Mouse (Mus musculus): ENCODE measurements at regions not wholly inside any gene's neighbourhood (a gene's known extent, or its start where the extent isn't known, plus 50 kb on each side); places are given as distances from the start of the nearest gene placed in this dataset.

- no peaks in the 10 kb centered on the region for H3K36me3 ChIP-seq (ENCODE audit: control insufficient read depth, insufficient read depth)
- TF ChIP-seq CEBPB (IDR thresholded peaks at IDR 0.05; ENCODE audit: insufficient read depth, poor library complexity, severe bottlenecking) = no peak
- no peak for TF ChIP-seq POLR2A (IDR thresholded peaks at IDR 0.05; ENCODE audit: insufficient read length, low read depth)
- no peak for TF ChIP-seq USF1 (IDR thresholded peaks at IDR 0.05; ENCODE audit: low read depth)
- TF ChIP-seq MYOD1 (IDR thresholded peaks at IDR 0.05; ENCODE audit: control insufficient read depth in 1 of 3, insufficient read length in 2 of 3, low read depth in 2 of 3) = peak in 1 of 3 experiments; percentile 25
- H3K79me2 ChIP-seq (ENCODE audit: control insufficient read depth, insufficient read depth) = no peaks in the 10 kb centered on the region
- H3K27me3 ChIP-seq (ENCODE audit: control insufficient read depth, insufficient read depth, insufficient read length) = no peaks in the 10 kb centered on the region
- H3K4me2 ChIP-seq (ENCODE audit: low read depth) = no peak overlapping the region
- H3ac ChIP-seq (ENCODE audit: control insufficient read depth, insufficient read length) = no peak overlapping the region
- H3K4me3 ChIP-seq = no peak overlapping the region
Measured at GRCm38 (mm10) chr12:39797843-39798242, 240.0 kb downstream of the Arl4a start.

DNA sequence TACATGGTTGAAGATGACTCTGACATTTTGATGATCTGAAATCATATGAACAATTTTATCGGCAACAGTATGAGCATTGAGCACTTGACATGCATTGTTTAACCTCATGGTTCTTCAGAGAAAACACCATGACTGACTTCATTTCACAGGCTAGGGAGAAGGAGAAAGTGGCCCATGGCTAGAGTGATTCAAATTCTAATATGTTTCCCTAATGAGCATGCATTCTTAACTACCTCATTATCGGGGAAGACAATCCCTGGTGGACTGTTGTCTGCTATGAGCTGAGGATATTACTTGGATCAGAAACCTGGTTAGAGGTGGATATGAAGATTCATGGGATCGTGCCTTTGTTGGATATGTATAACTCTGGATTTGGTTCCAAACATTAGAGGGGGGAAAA, 240.9 kb downstream of the Arl4a start:
- TF ChIP-seq MAX (IDR thresholded peaks at IDR 0.05; ENCODE audit: low read depth) (no peak), REST (IDR thresholded peaks at IDR 0.05; ENCODE audit: insufficient read depth, insufficient read length) (no peak), MYOD1 (IDR thresholded peaks at IDR 0.05; ENCODE audit: control insufficient read depth in 1 of 3, insufficient read length in 2 of 3, low read depth in 2 of 3) (no peak)
- no peak overlapping the region for H3K4me2 ChIP-seq (ENCODE audit: low read depth)
- no peaks in the 10 kb centered on the region for H3K27me3 ChIP-seq (ENCODE audit: control insufficient read depth, insufficient read depth, insufficient read length)
- H3K79me2 ChIP-seq (ENCODE audit: control insufficient read depth, insufficient read depth) = no peaks in the 10 kb centered on the region
- no peak overlapping the region for H3K4me3 ChIP-seq
- H3ac ChIP-seq (ENCODE audit: control insufficient read depth, insufficient read length) = no peak overlapping the region
- H3K36me3 ChIP-seq (ENCODE audit: control insufficient read depth, insufficient read depth) = no peaks in the 10 kb centered on the region

DNA sequence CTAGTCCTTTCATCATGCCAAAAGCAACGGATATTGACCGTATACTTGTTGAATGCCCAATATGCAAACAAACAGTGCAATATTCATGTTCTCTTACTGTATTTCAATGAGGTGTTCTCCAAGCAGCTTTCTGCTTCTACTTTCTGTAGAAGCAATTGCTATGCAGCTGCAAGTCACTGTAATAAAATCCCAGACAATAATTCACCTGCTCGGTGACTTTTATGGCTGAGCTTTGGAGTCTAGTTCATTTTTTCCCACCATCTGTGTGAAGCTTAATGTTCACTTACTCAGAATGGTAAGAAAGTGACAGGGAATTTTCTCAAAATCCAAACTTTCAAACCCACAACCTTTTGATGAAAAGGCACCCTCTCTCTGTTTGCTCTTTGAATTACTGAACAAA, 252.8 kb downstream of the Arl4a start:
- Histone ChIP-seq H3K4me3 (no peak overlapping the region), H3K79me2 (ENCODE audit: control insufficient read depth, insufficient read depth) (no peaks in the 10 kb centered on the region), H3K4me2 (ENCODE audit: low read depth) (no peak overlapping the region), H3K27me3 (ENCODE audit: control insufficient read depth, insufficient read depth, insufficient read length) (no peaks in the 10 kb centered on the region), H3ac (ENCODE audit: control insufficient read depth, insufficient read length) (no peak overlapping the region), H3K36me3 (ENCODE audit: control insufficient read depth, insufficient read depth) (no peaks in the 10 kb centered on the region)
- TF ChIP-seq MYOD1 (IDR thresholded peaks at IDR 0.05; ENCODE audit: control insufficient read depth in 1 of 3, insufficient read length in 2 of 3, low read depth in 2 of 3) (no peak), SRF (IDR thresholded peaks at IDR 0.05; ENCODE audit: control insufficient read depth, insufficient read length, low read depth) (no peak), MYOG (IDR thresholded peaks at IDR 0.05; ENCODE audit: control insufficient read depth in 1 of 3, insufficient read depth in 1 of 3, insufficient read length in 2 of 3, low read depth in 2 of 3) (no peak), USF1 (IDR thresholded peaks at IDR 0.05; ENCODE audit: low read depth) (no peak), POLR2AphosphoS2 (IDR thresholded peaks at IDR 0.05; ENCODE audit: insufficient read length, low read depth) (no peak), CEBPB (IDR thresholded peaks at IDR 0.05; ENCODE audit: insufficient read depth, poor library complexity, severe bottlenecking) (no peak), MAX (IDR thresholded peaks at IDR 0.05; ENCODE audit: low read depth) (no peak), REST (IDR thresholded peaks at IDR 0.05; ENCODE audit: insufficient read depth, insufficient read length) (no peak), TCF3 (IDR thresholded peaks at IDR 0.05; ENCODE audit: insufficient read length, low read depth) (no peak), TCF12 (IDR thresholded peaks at IDR 0.05; ENCODE audit: insufficient read depth, poor library complexity, severe bottlenecking) (no peak), E2F4 (IDR thresholded peaks at IDR 0.05; ENCODE audit: insufficient read depth) (no peak), POLR2A (IDR thresholded peaks at IDR 0.05; ENCODE audit: insufficient read length, low read depth) (no peak)

GRCm38 (mm10) chr12:39784532-39784931, 253.3 kb downstream of the Arl4a start:
- no peak overlapping the region for H3K4me3 ChIP-seq
- no peak overlapping the region for H3ac ChIP-seq (ENCODE audit: control insufficient read depth, insufficient read length)
- H3K27me3 ChIP-seq (ENCODE audit: control insufficient read depth, insufficient read depth, insufficient read length) = no peaks in the 10 kb centered on the region
- H3K4me2 ChIP-seq (ENCODE audit: low read depth) = no peak overlapping the region
- TF ChIP-seq MYOG (IDR thresholded peaks at IDR 0.05; ENCODE audit: control insufficient read depth in 1 of 3, insufficient read depth in 1 of 3, insufficient read length in 2 of 3, low read depth in 2 of 3) (no peak), REST (IDR thresholded peaks at IDR 0.05; ENCODE audit: insufficient read depth, insufficient read length) (no peak)
- no peaks in the 10 kb centered on the region for H3K79me2 ChIP-seq (ENCODE audit: control insufficient read depth, insufficient read depth)
- H3K36me3 ChIP-seq (ENCODE audit: control insufficient read depth, insufficient read depth) = no peaks in the 10 kb centered on the region

- no peak for TF ChIP-seq POLR2AphosphoS2 (IDR thresholded peaks at IDR 0.05; ENCODE audit: insufficient read length, low read depth)
- Histone ChIP-seq H3K4me3 (no peak overlapping the region), H3K79me2 (ENCODE audit: control insufficient read depth, insufficient read depth) (no peaks in the 10 kb centered on the region), H3K4me2 (ENCODE audit: low read depth) (no peak overlapping the region), H3K36me3 (ENCODE audit: control insufficient read depth, insufficient read depth) (no peaks in the 10 kb centered on the region), H3K27me3 (ENCODE audit: control insufficient read depth, insufficient read depth, insufficient read length) (no peaks in the 10 kb centered on the region), H3ac (ENCODE audit: control insufficient read depth, insufficient read length) (no peak overlapping the region)
Measured at GRCm38 (mm10) chr12:39776173-39776572, 261.7 kb downstream of the Arl4a start.

GRCm38 (mm10) chr12:39766988-39767387, 270.8 kb downstream of the Arl4a start:
- Histone ChIP-seq H3K36me3 (ENCODE audit: control insufficient read depth, insufficient read depth) (no peaks in the 10 kb centered on the region), H3ac (ENCODE audit: control insufficient read depth, insufficient read length) (no peak overlapping the region), H3K4me3 (no peak overlapping the region), H3K79me2 (ENCODE audit: control insufficient read depth, insufficient read depth) (no peaks in the 10 kb centered on the region), H3K27me3 (ENCODE audit: control insufficient read depth, insufficient read depth, insufficient read length) (no peaks in the 10 kb centered on the region), H3K4me2 (ENCODE audit: low read depth) (no peak overlapping the region)
- TF ChIP-seq USF1 (IDR thresholded peaks at IDR 0.05; ENCODE audit: low read depth) = no peak
- TF ChIP-seq TCF3 (IDR thresholded peaks at IDR 0.05; ENCODE audit: insufficient read length, low read depth) = no peak
- no peak for TF ChIP-seq POLR2A (IDR thresholded peaks at IDR 0.05; ENCODE audit: insufficient read length, low read depth)
- no peak for TF ChIP-seq MYOG (IDR thresholded peaks at IDR 0.05; ENCODE audit: control insufficient read depth in 1 of 3, insufficient read depth in 1 of 3, insufficient read length in 2 of 3, low read depth in 2 of 3)
- no peak for TF ChIP-seq TCF12 (IDR thresholded peaks at IDR 0.05; ENCODE audit: insufficient read depth, poor library complexity, severe bottlenecking)
- no peak for TF ChIP-seq CEBPB (IDR thresholded peaks at IDR 0.05; ENCODE audit: insufficient read depth, poor library complexity, severe bottlenecking)
- no peak for TF ChIP-seq REST (IDR thresholded peaks at IDR 0.05; ENCODE audit: insufficient read depth, insufficient read length)
- no peak for TF ChIP-seq SRF (IDR thresholded peaks at IDR 0.05; ENCODE audit: control insufficient read depth, insufficient read length, low read depth)
- no peak for TF ChIP-seq MYOD1 (IDR thresholded peaks at IDR 0.05; ENCODE audit: control insufficient read depth in 1 of 3, insufficient read length in 2 of 3, low read depth in 2 of 3)
- no peak for TF ChIP-seq POLR2AphosphoS2 (IDR thresholded peaks at IDR 0.05; ENCODE audit: insufficient read length, low read depth)
- TF ChIP-seq MAX (IDR thresholded peaks at IDR 0.05; ENCODE audit: low read depth) = no peak
- no peak for TF ChIP-seq E2F4 (IDR thresholded peaks at IDR 0.05; ENCODE audit: insufficient read depth)
